Comparison of ENCODE assay signal across 7 mouse cellular contexts in the genomic region with DNA sequence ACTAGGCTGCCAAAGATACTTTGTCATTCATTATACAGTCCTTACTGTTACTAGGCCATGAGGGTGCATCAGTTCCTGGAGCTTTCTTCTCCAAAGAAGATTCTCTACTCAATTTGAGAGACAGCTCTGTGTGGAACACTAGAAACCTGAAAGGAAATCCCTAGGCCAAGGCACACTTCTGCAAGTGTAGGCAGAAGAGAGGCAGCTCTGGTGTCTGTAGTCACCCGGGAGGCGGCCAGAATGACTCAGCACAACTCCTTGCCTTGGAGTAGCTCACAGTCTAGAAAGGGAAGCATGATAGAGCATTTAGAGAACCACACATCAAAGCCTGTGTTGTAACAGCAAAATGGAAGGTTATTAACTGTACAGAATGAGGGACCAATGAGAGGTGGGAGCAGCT.
DNase-seq lines count a peak whose midpoint lies in the region; ATAC-seq lines count a peak whose summit lies in the region.

No protein-coding gene starts in this region.

- H3K9ac ChIP-seq in forebrain, embryonic 11.5 days (ENCODE audit: low read length) = no peak overlapping the region

- H3K4me2 ChIP-seq in forebrain, embryonic 11.5 days (ENCODE audit: low read depth, low read length, severe bottlenecking) = no peak overlapping the region

- peak; percentile 79 for DNase-seq in right cerebral cortex, adult 18-20 months
- DNase-seq in right cerebral cortex, postnatal 4 days = no peak
- peak; percentile 87 for DNase-seq in brain, adult 2 months (ENCODE audit: low read depth, low spot score)
- DNase-seq in kidney, postnatal 10 days = peak; percentile 57
- peak; percentile 57 for DNase-seq in lung, postnatal 25 days (ENCODE audit: low spot score)
- DNase-seq in limb, embryonic 10.5 days (ENCODE audit: low spot score) = no peak
- DNase-seq in forebrain, embryonic 11.5 days (ENCODE audit: low spot score) = no peak

- whole genome bisulfite sequencing in limb, embryonic 10.5 days = 90% methylated on average over 2 of the region's 2 CpGs
- 79% methylated on average over 2 of the region's 2 CpGs for WGBS in forebrain, embryonic 11.5 days

- no peaks in the 10 kb centered on the region for H3K9me3 ChIP-seq in limb, embryonic 10.5 days (replicated peaks)
- no peaks in the 10 kb centered on the region for H3K9me3 ChIP-seq in forebrain, embryonic 11.5 days (ENCODE audit: control insufficient read depth, low read length)

- no peak overlapping the region for H3K4me3 ChIP-seq in limb, embryonic 10.5 days
- no peak overlapping the region for H3K4me3 ChIP-seq in forebrain, embryonic 11.5 days (ENCODE audit: low read depth, low read length)

- no peaks in the 10 kb centered on the region for H3K27me3 ChIP-seq in limb, embryonic 10.5 days (ENCODE audit: low read depth, poor library complexity, severe bottlenecking)
- no peaks in the 10 kb centered on the region for H3K27me3 ChIP-seq in forebrain, embryonic 11.5 days (ENCODE audit: control insufficient read depth, insufficient read depth, low read length)

- no peak for ATAC-seq in forebrain, embryonic 11.5 days (replicated peaks; ENCODE audit: low FRiP score)

- H3K36me3 ChIP-seq in limb, embryonic 10.5 days = peaks cover 100% of the 10 kb centered on the region
- peaks cover 22% of the 10 kb centered on the region for H3K36me3 ChIP-seq in forebrain, embryonic 11.5 days (ENCODE audit: control insufficient read depth, insufficient read depth, low read length)

- peaks cover 15% of the 10 kb centered on the region for H3K4me1 ChIP-seq in limb, embryonic 10.5 days
- H3K4me1 ChIP-seq in forebrain, embryonic 11.5 days (replicated peaks; ENCODE audit: control insufficient read depth, insufficient read depth, low read length) = no peaks in the 10 kb centered on the region

- H3K27ac ChIP-seq in limb, embryonic 10.5 days = no peak overlapping the region
- no peak overlapping the region for H3K27ac ChIP-seq in forebrain, embryonic 11.5 days (ENCODE audit: low read depth, low read length)

Comparison
In these comparisons a context has a peak if more than half of its experiments do, and no peak if none do; other contexts are left out.
1. DNase-seq: peak in right cerebral cortex, adult 18-20 months (single experiment), brain, adult 2 months (single experiment), kidney, postnatal 10 days (single experiment) and lung, postnatal 25 days (single experiment); none in right cerebral cortex, postnatal 4 days (single experiment), limb, embryonic 10.5 days (single experiment) and forebrain, embryonic 11.5 days (single experiment).